Comparison of ENCODE assay signal across 11 mouse cellular contexts in genomic region chr2:21002538-21002937, GRCm38 (mm10). TPM values are rescaled to one million over a fixed set of nuclear protein-coding genes. Genes with fewer than 3 reads are reported as not detected.
A peak's percentile ranks its signal among the peaks of the same experiment; 100 is the strongest.
DNase-seq lines count a peak whose midpoint lies in the region; ATAC-seq lines count a peak whose summit lies in the region.
"Had no signal": no experiment of that assay in that cellular context is flagged by ENCODE, and none has a peak within 500 bp of the region (broad histone marks: within the 10 kb centered on the region; RNA-seq: fewer than 3 reads in every experiment).

No protein-coding gene starts in this region.

- peak; percentile 3 for DNase-seq in retina, adult 2 months (ENCODE audit: low read depth, low spot score)
- DNase-seq in retina, postnatal 1 day: no peak
- peak; percentile 32 to 67 for DNase-seq in left cerebral cortex, adult 8-10 months (ENCODE audit: low spot score in 2 of 2)
- DNase-seq in lung, postnatal 4 days: no peak
- no peak for DNase-seq in ovary, postnatal 14 days (ENCODE audit: low spot score)
- DNase-seq in thymus, postnatal 36 days: no peak
- DNase-seq: gastrocnemius, postnatal 36 days had no signal

- no peaks in the 10 kb centered on the region for H3K36me3 ChIP-seq in forebrain, embryonic 15.5 days
- no peaks in the 10 kb centered on the region for H3K36me3 ChIP-seq in forebrain, embryonic 12.5 days (replicated peaks)
- H3K36me3 ChIP-seq: kidney, embryonic 15.5 days; liver, embryonic 15.5 days had no signal

- no peaks in the 10 kb centered on the region for H3K27me3 ChIP-seq in forebrain, embryonic 15.5 days
- no peaks in the 10 kb centered on the region for H3K27me3 ChIP-seq in forebrain, embryonic 12.5 days
- H3K27me3 ChIP-seq: kidney, embryonic 15.5 days; liver, embryonic 15.5 days had no signal

- H3K4me1 ChIP-seq in forebrain, embryonic 15.5 days: no peaks in the 10 kb centered on the region
- peaks cover 4% of the 10 kb centered on the region; the same call in 1 of the 2 replicates for H3K4me1 ChIP-seq in forebrain, embryonic 12.5 days
- H3K4me1 ChIP-seq: kidney, embryonic 15.5 days; liver, embryonic 15.5 days had no signal

- H3K27ac ChIP-seq in forebrain, embryonic 15.5 days (replicated peaks): no peak overlapping the region
- H3K27ac ChIP-seq in forebrain, embryonic 12.5 days: no peak overlapping the region
- H3K27ac ChIP-seq: kidney, embryonic 15.5 days; liver, embryonic 15.5 days had no signal

- H3K9me3 ChIP-seq in forebrain, embryonic 15.5 days: no peaks in the 10 kb centered on the region
- no peaks in the 10 kb centered on the region for H3K9me3 ChIP-seq in forebrain, embryonic 12.5 days
- H3K9me3 ChIP-seq: kidney, embryonic 15.5 days; liver, embryonic 15.5 days had no signal

- H3K4me3 ChIP-seq in forebrain, embryonic 15.5 days: no peak overlapping the region
- H3K4me3 ChIP-seq in forebrain, embryonic 12.5 days (replicated peaks): no peak overlapping the region
- H3K4me3 ChIP-seq: kidney, embryonic 15.5 days; liver, embryonic 15.5 days had no signal

- no peak overlapping the region for H3K4me2 ChIP-seq in forebrain, embryonic 15.5 days (replicated peaks)
- H3K4me2 ChIP-seq in forebrain, embryonic 12.5 days: no peak overlapping the region
- H3K4me2 ChIP-seq: kidney, embryonic 15.5 days; liver, embryonic 15.5 days had no signal

- H3K9ac ChIP-seq in forebrain, embryonic 15.5 days (replicated peaks): no peak overlapping the region
- no peak overlapping the region for H3K9ac ChIP-seq in forebrain, embryonic 12.5 days
- H3K9ac ChIP-seq: kidney, embryonic 15.5 days; liver, embryonic 15.5 days had no signal

- 55% methylated on average over 8 of the region's 8 CpGs for WGBS in forebrain, embryonic 15.5 days
- 84% methylated on average over 8 of the region's 8 CpGs for WGBS in forebrain, embryonic 12.5 days

- peak; percentile 61; the same call in 1 of the 2 replicates for ATAC-seq in forebrain, embryonic 15.5 days (replicated peaks)
- ATAC-seq in forebrain, embryonic 12.5 days (ENCODE audit: low FRiP score): no peak

RNA-seq across cellular contexts. Expression of gene Arhgap21, which starts 33.9 kb away (rescaled TPM):
- polyA plus RNA-seq in forebrain, embryonic 15.5 days (2015; fragmentation: Nextera tagmentation; extraction: Ambion mirVana): 41.5 and 42.3 TPM in 2 replicates
- polyA plus RNA-seq in forebrain, embryonic 12.5 days (2016; fragmentation: Nextera tagmentation; extraction: Ambion mirVana): 55.8 and 59.7 TPM in 2 replicates
- total RNA-seq in left cerebral cortex, adult 8-10 months (2022): 100 to 1,000 TPM; 218 to 248 (median 233) TPM

Comparison
In these comparisons a context has a peak if more than half of its experiments do, and no peak if none do; other contexts are left out.
1. DNase-seq: peak in retina, adult 2 months (single experiment) and left cerebral cortex, adult 8-10 months (2 of 2); none in retina, postnatal 1 day (single experiment), lung, postnatal 4 days (0 of 2), ovary, postnatal 14 days (single experiment) and thymus, postnatal 36 days (0 of 2).